Mouse (Mus musculus): ENCODE results near the gene Zfx.

- TF ChIP-seq CTCF (conservative IDR thresholded peaks at IDR 0.05 in 1 of 2, IDR thresholded peaks at IDR 0.05 in 1 of 2; ENCODE audit: low read depth in 2 of 2, low read length in 2 of 2): no peak
- TF ChIP-seq CHD1 (IDR thresholded peaks at IDR 0.05; ENCODE audit: low read depth, low read length): no peak
- no peak for TF ChIP-seq SMC3 (IDR thresholded peaks at IDR 0.05; ENCODE audit: low read depth, low read length)
- TF ChIP-seq TBP (conservative IDR thresholded peaks at IDR 0.05; ENCODE audit: low read depth, low read length): no peak
- no peak for TF ChIP-seq POLR2A (IDR thresholded peaks at IDR 0.05; ENCODE audit: low read depth, low read length)
- no peak for TF ChIP-seq ETS1 (conservative IDR thresholded peaks at IDR 0.05; ENCODE audit: low read depth, low read length)
- TF ChIP-seq ZKSCAN1 (IDR thresholded peaks at IDR 0.05; ENCODE audit: borderline replicate concordance, low read depth, low read length): no peak
- no peak for TF ChIP-seq NELFE (IDR thresholded peaks at IDR 0.05; ENCODE audit: low read depth, low read length)
- TF ChIP-seq KAT2A (IDR thresholded peaks at IDR 0.05; ENCODE audit: insufficient replicate concordance, low read length): no peak
These were observed 2.2 kb downstream of the Zfx start for GRCm38 (mm10) chrX:94121161-94121856.

Data from CH12.LX (cell line).